ENCODE assay signal across 13 mouse cellular contexts in the genomic region with DNA sequence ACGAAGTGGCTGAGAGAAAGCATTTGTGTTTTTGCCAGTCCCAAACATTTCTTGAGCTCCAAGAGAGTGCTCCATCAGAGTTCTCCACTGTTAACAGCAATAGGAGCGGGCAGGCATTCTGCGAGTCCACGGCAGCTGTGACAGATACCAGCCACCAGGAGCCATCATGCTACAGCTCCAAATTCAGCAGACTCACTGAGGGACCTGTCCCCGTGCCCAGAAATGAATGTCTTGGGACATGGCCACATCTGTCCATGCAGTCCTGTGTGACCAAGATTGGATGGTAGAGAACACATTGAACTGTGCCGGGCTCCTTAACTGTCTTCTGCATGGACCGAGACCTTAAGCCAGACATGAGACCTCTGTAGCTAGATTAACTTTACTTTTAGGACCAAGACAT. TPM values are rescaled to one million over a fixed set of nuclear protein-coding genes. Genes with fewer than 3 reads are reported as not detected.
DNase-seq lines count a peak whose midpoint lies in the region; ATAC-seq lines count a peak whose summit lies in the region.
"Had no signal": no experiment of that assay in that cellular context is flagged by ENCODE, and none has a peak within 500 bp of the region (broad histone marks: within the 10 kb centered on the region; RNA-seq: fewer than 3 reads in every experiment).

No protein-coding gene starts in this region.

- 0 out of 2 replicates have a peak, but pooled peaks cover 7% of the 10 kb centered on the region for H3K36me3 ChIP-seq in heart, embryonic 12.5 days
- H3K36me3 ChIP-seq: hindbrain, embryonic 10.5 days; liver, embryonic 13.5 days; midbrain, embryonic 10.5 days had no signal

- 61% methylated on average over 7 of the region's 7 CpGs for WGBS in heart, embryonic 12.5 days

- H3K27me3 ChIP-seq in heart, embryonic 12.5 days (replicated peaks) = 0 out of 2 replicates have a peak, but pooled peaks cover 7% of the 10 kb centered on the region

- intact Hi-C loops in heart, postnatal 10 days (cut with DNase I) = no loop called here

- no peak for ATAC-seq in heart, embryonic 12.5 days (ENCODE audit: insufficient number of reproducible peaks, low FRiP score)
- ATAC-seq: intestine, postnatal 0 days had no signal

- no peak overlapping the region for H3K9ac ChIP-seq in heart, embryonic 12.5 days
- H3K9ac ChIP-seq: liver, embryonic 13.5 days had no signal

- H3K4me2 ChIP-seq in heart, embryonic 12.5 days = no peak overlapping the region
- H3K4me2 ChIP-seq: liver, embryonic 13.5 days had no signal

- no peak overlapping the region for H3K27ac ChIP-seq in heart, embryonic 12.5 days (ENCODE audit: poor library complexity, severe bottlenecking)
- H3K27ac ChIP-seq: hindbrain, embryonic 10.5 days; liver, embryonic 13.5 days; midbrain, embryonic 10.5 days had no signal

- 0 out of 2 replicates have a peak, but pooled peaks cover 3% of the 10 kb centered on the region for H3K9me3 ChIP-seq in heart, embryonic 12.5 days (replicated peaks)
- H3K9me3 ChIP-seq: hindbrain, embryonic 10.5 days; liver, embryonic 13.5 days; midbrain, embryonic 10.5 days had no signal

- peak; percentile 79 to 80 for DNase-seq in heart, adult 18-20 months
- peak; percentile 28 for DNase-seq in adipocyte (ENCODE audit: low spot score)
- DNase-seq in gastrocnemius, postnatal 10 days = peak; percentile 42
- DNase-seq in heart, postnatal 10 days = peak; percentile 87 to 88
- DNase-seq in spleen, postnatal 14 days (ENCODE audit: low spot score in 2 of 2) = no peak
- no peak for DNase-seq in retina, postnatal 1 day
- no peak for DNase-seq in right cerebral cortex, postnatal 10 days (ENCODE audit: low spot score in 2 of 2)
- DNase-seq: embryo, embryonic 11 days; liver, embryonic 13.5 days had no signal

- H3K4me1 ChIP-seq in heart, embryonic 12.5 days (replicated peaks) = peaks cover 29% of the 10 kb centered on the region

- no peak overlapping the region for H3K4me3 ChIP-seq in heart, embryonic 12.5 days
- H3K4me3 ChIP-seq: hindbrain, embryonic 10.5 days; liver, embryonic 13.5 days; midbrain, embryonic 10.5 days had no signal

RNA-seq across cellular contexts. Expression of a gene that starts 31.9 kb away (rescaled TPM):
- 10 to 100 TPM; 26.7 to 34.9 TPM for total RNA-seq in heart, adult 18-20 months (2021)
- polyA plus RNA-seq in heart, embryonic 12.5 days (2016; fragmentation: Nextera tagmentation; extraction: Ambion mirVana) = 50.9 and 52.3 TPM in 2 replicates
- total RNA-seq in gastrocnemius, postnatal 10 days (2021) = 10 to 100 TPM; 26.8 to 28.3 TPM
- 10 to 100 TPM; 41.8 to 42.2 TPM for total RNA-seq in heart, postnatal 10 days (2021)

Comparison
In these comparisons a context has a peak if more than half of its experiments do, and no peak if none do; other contexts are left out.
1. DNase-seq: peak in heart, adult 18-20 months (2 of 2), adipocyte (single experiment), gastrocnemius, postnatal 10 days (single experiment) and heart, postnatal 10 days (2 of 2); none in spleen, postnatal 14 days (0 of 2), retina, postnatal 1 day (single experiment) and right cerebral cortex, postnatal 10 days (0 of 2).